25 mouse cellular contexts compared by ENCODE assay signal in genomic region chr1:177651219-177651618, GRCm38 (mm10).
A peak's percentile ranks its signal among the peaks of the same experiment; 100 is the strongest.
DNase-seq lines count a peak whose midpoint lies in the region; ATAC-seq lines count a peak whose summit lies in the region.
"Had no signal": no experiment of that assay in that cellular context is flagged by ENCODE, and none has a peak within 500 bp of the region (broad histone marks: within the 10 kb centered on the region; RNA-seq: fewer than 3 reads in every experiment).

No protein-coding gene starts in this region.

- H3K4me3 ChIP-seq in liver, embryonic 12.5 days = no peak overlapping the region
- H3K4me3 ChIP-seq: forebrain, embryonic 10.5 days; forebrain, embryonic 13.5 days; gastrocnemius, adult 2 months; heart, embryonic 12.5 days; heart, embryonic 15.5 days; intestine, embryonic 15.5 days had no signal

- no peaks in the 10 kb centered on the region for H3K4me1 ChIP-seq in liver, embryonic 12.5 days
- H3K4me1 ChIP-seq: forebrain, embryonic 13.5 days; heart, embryonic 12.5 days; heart, embryonic 15.5 days; intestine, embryonic 15.5 days had no signal

- no peaks in the 10 kb centered on the region for H3K36me3 ChIP-seq in liver, embryonic 12.5 days
- H3K36me3 ChIP-seq: forebrain, embryonic 10.5 days; heart, embryonic 12.5 days; heart, embryonic 15.5 days; intestine, embryonic 15.5 days had no signal

- H3K27me3 ChIP-seq in liver, embryonic 12.5 days (replicated peaks) = no peaks in the 10 kb centered on the region
- H3K27me3 ChIP-seq: forebrain, embryonic 13.5 days; heart, embryonic 12.5 days; heart, embryonic 15.5 days; intestine, embryonic 15.5 days had no signal

- peak; percentile 36 for ATAC-seq in activated CD4-positive, CD25-positive, alpha-beta regulatory T cell, adult 4 months
- ATAC-seq in liver, embryonic 12.5 days = no peak
- ATAC-seq: forebrain, embryonic 13.5 days; forebrain, embryonic 16.5 days; hindbrain, postnatal 0 days; intestine, embryonic 15.5 days had no signal

- peak; percentile 42 for DNase-seq in thymus, postnatal 4 days
- no peak for DNase-seq in thymus, adult 18-20 months
- DNase-seq in CD4-positive, CD25-positive, alpha-beta regulatory T cell, adult 2 months (ENCODE audit: low read depth, low spot score) = peak; percentile 36
- DNase-seq in testis, postnatal 10 days (ENCODE audit: low spot score) = no peak
- no peak for DNase-seq in frontal cortex, postnatal 10 days (ENCODE audit: low spot score in 2 of 2)
- DNase-seq: adrenal gland, adult 8-10 months; adrenal gland, postnatal 25 days; cerebellum, adult 18-20 months; cerebellum, adult 9-10 months; cerebellum, postnatal 14 days; gastrocnemius, adult 2 months; gastrocnemius, postnatal 14 days; heart, adult 18-20 months; heart, postnatal 14 days; heart, postnatal 4 days had no signal

- 58% methylated on average over 5 of the region's 5 CpGs for WGBS in liver, embryonic 12.5 days (ENCODE audit: insufficient replicate concordance)

- no peaks in the 10 kb centered on the region for H3K9me3 ChIP-seq in liver, embryonic 12.5 days (replicated peaks)
- H3K9me3 ChIP-seq: forebrain, embryonic 10.5 days; forebrain, embryonic 13.5 days; heart, embryonic 12.5 days; heart, embryonic 15.5 days; intestine, embryonic 15.5 days had no signal

- H3K27ac ChIP-seq in liver, embryonic 12.5 days = no peak overlapping the region
- H3K27ac ChIP-seq: forebrain, embryonic 10.5 days; forebrain, embryonic 13.5 days; gastrocnemius, adult 2 months; heart, embryonic 15.5 days; hindbrain, embryonic 14.5 days; hindbrain, postnatal 0 days; intestine, embryonic 15.5 days had no signal

- no peak overlapping the region for H3K9ac ChIP-seq in liver, embryonic 12.5 days
- H3K9ac ChIP-seq: forebrain, embryonic 13.5 days; heart, embryonic 12.5 days; heart, embryonic 15.5 days; hindbrain, embryonic 14.5 days; intestine, embryonic 15.5 days had no signal

- H3K4me2 ChIP-seq in liver, embryonic 12.5 days = no peak overlapping the region
- H3K4me2 ChIP-seq: forebrain, embryonic 13.5 days; heart, embryonic 12.5 days; heart, embryonic 15.5 days; hindbrain, embryonic 14.5 days; intestine, embryonic 15.5 days had no signal

Comparison
In these comparisons a context has a peak if more than half of its experiments do, and no peak if none do; other contexts are left out.
1. DNase-seq: peak in thymus, postnatal 4 days (single experiment) and CD4-positive, CD25-positive, alpha-beta regulatory T cell, adult 2 months (single experiment); none in thymus, adult 18-20 months (0 of 2), testis, postnatal 10 days (single experiment) and frontal cortex, postnatal 10 days (0 of 2).